Mouse (Mus musculus): Measurements from ENCODE around the gene Psapl1. TPM values are rescaled to one million over a fixed set of nuclear protein-coding genes. Genes with fewer than 3 reads are reported as not detected.

The Psapl1 gene
- total and polyA plus RNA-seq, 3 experiments = not detected

GRCm38 (mm10) chr5:36203421-36203820, 400 bp upstream of the Psapl1 start:
- H3K9ac ChIP-seq (ENCODE audit: control insufficient read depth, low read depth, low read length, poor library complexity, severe bottlenecking) = no peak overlapping the region
- no peak for DNase-seq (ENCODE audit: low read depth, low spot score)
- no peaks in the 10 kb centered on the region for H3K36me3 ChIP-seq (ENCODE audit: control insufficient read depth in 1 of 2, insufficient read depth in 2 of 2, low read length in 2 of 2)
- no peak overlapping the region for H3K27ac ChIP-seq (ENCODE audit: control insufficient read depth, low read depth, low read length)
- no peaks in the 10 kb centered on the region for H3K79me2 ChIP-seq (ENCODE audit: control insufficient read depth, insufficient read depth, low read length, poor library complexity)
- TF ChIP-seq HCFC1 (IDR thresholded peaks at IDR 0.05; ENCODE audit: low read depth, low read length) (no peak), RCOR1 (IDR thresholded peaks at IDR 0.05; ENCODE audit: low read depth, low read length) (no peak)
- no peaks in the 10 kb centered on the region for H3K27me3 ChIP-seq (ENCODE audit: control insufficient read depth in 1 of 2, insufficient read depth in 2 of 2, low read length in 2 of 2)
- no peak overlapping the region for H3K4me3 ChIP-seq (ENCODE audit: control insufficient read depth in 1 of 2, insufficient read depth in 1 of 2, low read depth in 2 of 2, low read length in 2 of 2)
- H3K4me1 ChIP-seq (ENCODE audit: control insufficient read depth in 1 of 2, insufficient read depth in 2 of 2, low read length in 2 of 2) = no peaks in the 10 kb centered on the region
- H3K9me3 ChIP-seq (replicated peaks; ENCODE audit: insufficient read depth, low read length) = 0 out of 2 replicates have a peak, but pooled peaks cover 2% of the 10 kb centered on the region

DNA sequence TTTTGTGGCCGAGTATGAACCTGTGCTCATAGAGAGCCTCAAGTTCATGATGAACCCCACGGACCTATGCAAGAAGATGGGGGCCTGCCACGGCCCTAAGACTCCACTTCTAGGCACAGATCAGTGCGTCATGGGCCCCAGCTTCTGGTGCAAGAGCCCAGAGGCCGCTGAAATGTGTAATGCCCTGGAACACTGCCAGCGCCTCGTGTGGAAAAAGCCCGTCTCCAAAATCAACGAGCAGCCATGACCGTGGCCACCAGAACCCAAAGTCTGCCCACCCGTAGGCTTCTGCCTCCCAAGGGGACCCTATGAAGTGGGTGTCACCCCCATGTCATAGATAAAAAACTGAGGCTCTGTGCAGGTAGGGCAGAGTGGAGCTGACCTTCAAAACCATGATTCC, 1.6 kb downstream of the Psapl1 start:
- Histone ChIP-seq H3K79me2 (ENCODE audit: control insufficient read depth, insufficient read depth, low read length, poor library complexity) (no peaks in the 10 kb centered on the region), H3K4me1 (ENCODE audit: control insufficient read depth in 1 of 2, insufficient read depth in 2 of 2, low read length in 2 of 2) (no peaks in the 10 kb centered on the region), H3K27me3 (ENCODE audit: control insufficient read depth in 1 of 2, insufficient read depth in 2 of 2, low read length in 2 of 2) (no peaks in the 10 kb centered on the region), H3K9me3 (replicated peaks; ENCODE audit: insufficient read depth, low read length) (no peaks in the 10 kb centered on the region), H3K9ac (ENCODE audit: control insufficient read depth, low read depth, low read length, poor library complexity, severe bottlenecking) (no peak overlapping the region), H3K4me3 (ENCODE audit: control insufficient read depth in 1 of 2, insufficient read depth in 1 of 2, low read depth in 2 of 2, low read length in 2 of 2) (no peak overlapping the region), H3K27ac (ENCODE audit: control insufficient read depth, low read depth, low read length) (no peak overlapping the region), H3K36me3 (ENCODE audit: control insufficient read depth in 1 of 2, insufficient read depth in 2 of 2, low read length in 2 of 2) (no peaks in the 10 kb centered on the region)
- no peak for DNase-seq (ENCODE audit: low read depth, low spot score)
- TF ChIP-seq UBTF (IDR thresholded peaks at IDR 0.05; ENCODE audit: borderline replicate concordance, insufficient read depth, low read depth, low read length) = no peak
- no peak for TF ChIP-seq RCOR1 (IDR thresholded peaks at IDR 0.05; ENCODE audit: low read depth, low read length)
- no peak for TF ChIP-seq USF2 (IDR thresholded peaks at IDR 0.05; ENCODE audit: borderline replicate concordance in 1 of 2, insufficient read depth in 1 of 2, low read depth in 1 of 2, low read length in 2 of 2)
- TF ChIP-seq CTCF (IDR thresholded peaks at IDR 0.05 in 2 of 3, conservative IDR thresholded peaks at IDR 0.05 in 1 of 3; ENCODE audit: control insufficient read depth in 1 of 3, insufficient read depth in 1 of 3, low read depth in 2 of 3, low read length in 3 of 3, poor library complexity in 1 of 3, severe bottlenecking in 1 of 3) = no peak
- TF ChIP-seq MYB (IDR thresholded peaks at IDR 0.05; ENCODE audit: low read depth, low read length) = no peak
- TF ChIP-seq BHLHE40 (IDR thresholded peaks at IDR 0.05; ENCODE audit: borderline replicate concordance, low read depth, low read length) = no peak
- TF ChIP-seq NRF1 (IDR thresholded peaks at IDR 0.05; ENCODE audit: insufficient read depth, low read depth, low read length, poor library complexity, severe bottlenecking) = no peak
- TF ChIP-seq TBP (IDR thresholded peaks at IDR 0.05; ENCODE audit: low read depth, low read length) = no peak
- no peak for TF ChIP-seq MXI1 (IDR thresholded peaks at IDR 0.05; ENCODE audit: low read depth, low read length)
- no peak for TF ChIP-seq GATA1 (IDR thresholded peaks at IDR 0.05; ENCODE audit: low read depth, low read length)
- TF ChIP-seq ELF1 (IDR thresholded peaks at IDR 0.05; ENCODE audit: low read depth, low read length) = no peak
- TF ChIP-seq JUND (IDR thresholded peaks at IDR 0.05; ENCODE audit: low read depth, low read length) = no peak
- TF ChIP-seq ETS1 (IDR thresholded peaks at IDR 0.05; ENCODE audit: low read depth, low read length) = no peak
- TF ChIP-seq POLR2AphosphoS2 (IDR thresholded peaks at IDR 0.05; ENCODE audit: low read length) = no peak
- TF ChIP-seq GABPA (IDR thresholded peaks at IDR 0.05; ENCODE audit: low read depth, low read length) = no peak
- no peak for TF ChIP-seq MYC (IDR thresholded peaks at IDR 0.05; ENCODE audit: low read depth, low read length)
- TF ChIP-seq USF1 (IDR thresholded peaks at IDR 0.05; ENCODE audit: low read depth, low read length) = no peak
- no peak for TF ChIP-seq RAD21 (IDR thresholded peaks at IDR 0.05; ENCODE audit: low read depth, low read length)
- no peak for TF ChIP-seq ZMIZ1 (IDR thresholded peaks at IDR 0.05; ENCODE audit: low read depth, low read length)
